Mouse (Mus musculus): ENCODE results near the gene Immp2l. TPM values are rescaled to one million over a fixed set of nuclear protein-coding genes. Genes with fewer than 3 reads are reported as not detected.

Immp2l gene
- polyA plus RNA-seq, 1 experiment from 2014 or later, result 16.5 TPM

DNA sequence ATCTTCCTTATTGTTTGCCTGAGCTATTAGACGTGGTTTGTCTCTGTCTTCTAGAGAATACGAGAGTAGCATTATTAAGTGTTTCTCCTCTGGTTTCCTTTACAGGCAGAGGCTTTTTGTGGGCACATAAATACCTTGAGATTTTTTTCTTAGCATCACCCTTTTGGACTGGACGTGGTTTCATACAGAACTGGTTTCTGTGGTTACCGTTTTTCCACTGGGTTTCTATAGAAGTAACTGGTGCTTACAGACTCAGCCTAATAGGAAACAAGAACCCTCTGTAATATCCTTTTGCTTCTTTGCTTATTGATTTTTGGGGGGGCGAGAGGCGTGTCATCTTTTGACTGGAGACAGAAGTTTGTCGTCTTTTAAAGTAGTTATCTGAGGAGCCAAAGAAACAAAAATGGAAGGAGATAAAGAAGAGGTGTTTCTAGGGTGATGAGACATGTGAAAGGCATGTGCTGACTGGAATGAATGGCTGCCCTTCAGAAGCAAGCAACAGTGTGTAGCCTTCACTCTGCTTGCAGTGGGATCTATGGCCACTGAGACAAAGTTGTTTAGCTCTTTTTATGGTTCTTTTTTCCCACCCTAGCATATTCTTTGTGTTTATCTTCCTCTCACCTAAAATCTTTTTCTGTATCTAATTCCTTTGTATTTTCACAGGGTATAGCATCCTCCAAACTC lies 307.2 kb downstream of the Immp2l start:
- Histone ChIP-seq H3K36me3 (no peaks in the 10 kb centered on the region), H3K4me2 (replicated peaks) (no peak overlapping the region), H3K4me1 (no peaks in the 10 kb centered on the region), H3K9ac (no peak overlapping the region), H3K27me3 (no peaks in the 10 kb centered on the region), H3K4me3 (no peak overlapping the region), H3K27ac (no peak overlapping the region), H3K9me3 (no peaks in the 10 kb centered on the region)
- 75% methylated on average over 7 of the region's 7 CpGs for WGBS
- no peak for ATAC-seq (ENCODE audit: low FRiP score, low read depth)

DNA sequence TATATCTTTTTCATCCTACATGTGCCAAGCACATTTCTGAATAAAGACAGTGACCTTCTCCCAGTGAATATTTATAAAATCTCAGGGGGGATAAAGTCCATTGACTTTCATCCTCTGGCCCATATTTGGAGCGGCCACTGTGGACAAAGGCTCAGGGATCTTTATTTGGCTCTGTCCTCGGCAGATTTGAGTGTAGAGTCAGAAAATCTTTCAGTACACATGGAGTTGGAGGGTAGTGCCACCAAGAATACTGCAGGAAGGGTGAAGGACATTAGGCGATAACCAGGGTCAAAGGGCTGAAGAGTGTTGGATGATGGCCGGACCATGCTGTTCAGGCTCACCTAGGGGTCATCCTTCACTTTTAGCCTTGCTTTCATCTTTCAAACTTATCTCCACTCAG lies 321.7 kb downstream of the Immp2l start:
- Histone ChIP-seq H3K9me3 (no peaks in the 10 kb centered on the region), H3K27ac (no peak overlapping the region), H3K9ac (no peak overlapping the region), H3K27me3 (no peaks in the 10 kb centered on the region), H3K4me1 (no peaks in the 10 kb centered on the region), H3K36me3 (no peaks in the 10 kb centered on the region), H3K4me3 (no peak overlapping the region), H3K4me2 (replicated peaks) (no peak overlapping the region)
- no peak for ATAC-seq (ENCODE audit: low FRiP score, low read depth)
- WGBS, result 87% methylated on average over 4 of the region's 4 CpGs

GRCm38 (mm10) chr12:41347494-41347893 lies 323.6 kb downstream of the Immp2l start:
- ATAC-seq (ENCODE audit: low FRiP score, low read depth), result no peak
- Histone ChIP-seq H3K9ac (no peak overlapping the region), H3K27me3 (no peaks in the 10 kb centered on the region), H3K36me3 (no peaks in the 10 kb centered on the region), H3K27ac (no peak overlapping the region), H3K9me3 (no peaks in the 10 kb centered on the region), H3K4me1 (no peaks in the 10 kb centered on the region), H3K4me3 (no peak overlapping the region), H3K4me2 (replicated peaks) (no peak overlapping the region)
- 100% methylated on average over 2 of the region's 2 CpGs for WGBS

DNA sequence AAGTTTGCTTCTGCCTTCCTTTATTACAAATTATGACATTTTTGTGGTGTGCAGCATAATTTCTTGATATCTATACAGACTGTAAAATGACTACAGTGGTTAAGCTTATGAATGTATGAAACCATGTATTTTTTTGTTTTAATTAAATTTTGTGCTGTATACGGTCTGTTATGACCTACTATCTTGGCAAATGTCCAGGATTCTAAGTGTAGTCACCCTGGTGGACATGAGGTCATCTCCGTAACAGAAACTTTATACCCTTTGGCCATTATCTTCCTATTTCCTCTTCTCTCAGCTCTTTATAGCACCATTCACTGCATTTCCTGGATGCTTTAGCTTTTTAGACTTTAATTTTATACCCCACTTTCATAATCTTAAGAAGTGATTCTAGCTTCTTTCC lies 325.5 kb downstream of the Immp2l start:
- no peak overlapping the region for H3K4me3 ChIP-seq
- no peaks in the 10 kb centered on the region for H3K4me1 ChIP-seq
- H3K9ac ChIP-seq, result no peak overlapping the region
- H3K4me2 ChIP-seq (replicated peaks), result no peak overlapping the region
- H3K36me3 ChIP-seq, result no peaks in the 10 kb centered on the region
- no peak for ATAC-seq (ENCODE audit: low FRiP score, low read depth)
- no peak overlapping the region for H3K27ac ChIP-seq
- H3K9me3 ChIP-seq, result no peaks in the 10 kb centered on the region
- 56% methylated on average over 2 of the region's 2 CpGs for WGBS
- no peaks in the 10 kb centered on the region for H3K27me3 ChIP-seq

DNA sequence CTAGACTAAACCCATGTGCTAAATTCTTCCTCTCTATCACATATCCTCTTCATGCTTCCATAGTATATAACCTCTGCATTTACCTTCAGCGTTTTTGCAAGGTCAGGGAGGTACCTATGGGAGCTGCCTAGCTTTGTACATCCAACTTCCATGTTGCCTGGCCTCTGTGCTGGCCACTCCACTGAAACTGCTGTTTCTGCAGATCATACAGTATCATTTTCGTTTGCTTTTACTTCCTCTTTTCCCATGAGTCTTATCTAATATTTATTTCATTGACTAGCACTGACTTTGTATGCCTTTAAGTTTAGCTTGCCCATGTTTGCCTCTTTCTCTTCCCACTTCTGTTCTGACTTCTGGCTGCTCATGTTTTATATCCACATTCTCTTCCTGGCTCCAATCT lies 325.9 kb downstream of the Immp2l start:
- no peaks in the 10 kb centered on the region for H3K27me3 ChIP-seq
- no peak overlapping the region for H3K9ac ChIP-seq
- no peak for ATAC-seq (ENCODE audit: low FRiP score, low read depth)
- H3K4me3 ChIP-seq, result no peak overlapping the region
- H3K27ac ChIP-seq, result no peak overlapping the region
- no peaks in the 10 kb centered on the region for H3K36me3 ChIP-seq
- no peaks in the 10 kb centered on the region for H3K9me3 ChIP-seq
- no peak overlapping the region for H3K4me2 ChIP-seq (replicated peaks)
- 59% methylated on average over 2 of the region's 2 CpGs for WGBS
- H3K4me1 ChIP-seq, result peaks cover 2% of the 10 kb centered on the region; the same call in 1 of the 2 replicates

- Histone ChIP-seq H3K27ac (no peak overlapping the region), H3K4me3 (no peak overlapping the region), H3K36me3 (no peaks in the 10 kb centered on the region), H3K4me2 (replicated peaks) (no peak overlapping the region), H3K9ac (no peak overlapping the region), H3K4me1 (peaks cover 5% of the 10 kb centered on the region; the same call in 1 of the 2 replicates), H3K27me3 (no peaks in the 10 kb centered on the region), H3K9me3 (no peaks in the 10 kb centered on the region)
- WGBS, result 65% methylated on average over 2 of the region's 2 CpGs
- ATAC-seq (ENCODE audit: low FRiP score, low read depth), result no peak
These were observed 327.4 kb downstream of the Immp2l start for GRCm38 (mm10) chr12:41351275-41351674.

- no peaks in the 10 kb centered on the region for H3K27me3 ChIP-seq
These were observed 331.0 kb downstream of the Immp2l start for GRCm38 (mm10) chr12:41354857-41355256.

DNA sequence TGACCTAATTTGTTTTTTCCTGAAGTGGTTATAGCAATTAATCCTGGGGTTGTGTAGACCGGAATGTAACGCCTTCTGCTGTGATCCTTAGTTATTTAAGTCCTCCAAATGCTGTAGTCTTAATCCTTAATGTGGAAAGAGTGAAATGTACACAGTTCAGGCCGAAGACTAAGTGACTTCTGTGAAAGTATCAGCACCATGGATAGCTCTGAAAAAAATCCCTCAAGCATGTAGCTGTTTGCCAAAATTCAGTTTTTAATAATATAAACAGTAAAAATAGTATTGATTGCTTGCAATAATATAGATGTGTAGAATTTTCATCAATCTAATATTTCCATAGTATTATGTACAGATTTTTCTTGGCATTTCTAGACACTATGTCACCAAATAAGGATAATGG lies 332.1 kb downstream of the Immp2l start:
- no peaks in the 10 kb centered on the region for H3K27me3 ChIP-seq
- no peaks in the 10 kb centered on the region for H3K9me3 ChIP-seq
- 37% methylated on average over 3 of the region's 3 CpGs for WGBS
- H3K4me2 ChIP-seq (replicated peaks), result no peak overlapping the region
- no peak overlapping the region for H3K9ac ChIP-seq
- ATAC-seq (ENCODE audit: low FRiP score, low read depth), result no peak
- H3K36me3 ChIP-seq, result no peaks in the 10 kb centered on the region
- H3K4me3 ChIP-seq, result no peak overlapping the region
- H3K4me1 ChIP-seq, result peaks cover 7% of the 10 kb centered on the region; the same call in 1 of the 2 replicates
- H3K27ac ChIP-seq, result no peak overlapping the region

More at GRCm38 (mm10) chr12:41354857-41355256, 331.0 kb downstream of the Immp2l start:
- 20% methylated on average over 1 of the region's 1 CpGs for WGBS
- Histone ChIP-seq H3K9me3 (no peaks in the 10 kb centered on the region), H3K36me3 (no peaks in the 10 kb centered on the region), H3K4me2 (replicated peaks) (no peak overlapping the region), H3K9ac (no peak overlapping the region), H3K4me1 (peaks cover 5% of the 10 kb centered on the region; the same call in 1 of the 2 replicates), H3K27ac (no peak overlapping the region), H3K4me3 (no peak overlapping the region)
- no peak for ATAC-seq (ENCODE audit: low FRiP score, low read depth)

GRCm38 (mm10) chr12:41386685-41387084 lies 362.8 kb downstream of the Immp2l start:
- no peak overlapping the region for H3K4me2 ChIP-seq (replicated peaks)
- H3K36me3 ChIP-seq, result no peaks in the 10 kb centered on the region
- no peaks in the 10 kb centered on the region for H3K9me3 ChIP-seq
- no peaks in the 10 kb centered on the region for H3K27me3 ChIP-seq
- H3K4me1 ChIP-seq, result no peaks in the 10 kb centered on the region
- WGBS, result 68% methylated on average over 1 of the region's 1 CpGs
- ATAC-seq (ENCODE audit: low FRiP score, low read depth), result no peak
- H3K9ac ChIP-seq, result no peak overlapping the region
- no peak overlapping the region for H3K27ac ChIP-seq
- H3K4me3 ChIP-seq, result no peak overlapping the region

DNA sequence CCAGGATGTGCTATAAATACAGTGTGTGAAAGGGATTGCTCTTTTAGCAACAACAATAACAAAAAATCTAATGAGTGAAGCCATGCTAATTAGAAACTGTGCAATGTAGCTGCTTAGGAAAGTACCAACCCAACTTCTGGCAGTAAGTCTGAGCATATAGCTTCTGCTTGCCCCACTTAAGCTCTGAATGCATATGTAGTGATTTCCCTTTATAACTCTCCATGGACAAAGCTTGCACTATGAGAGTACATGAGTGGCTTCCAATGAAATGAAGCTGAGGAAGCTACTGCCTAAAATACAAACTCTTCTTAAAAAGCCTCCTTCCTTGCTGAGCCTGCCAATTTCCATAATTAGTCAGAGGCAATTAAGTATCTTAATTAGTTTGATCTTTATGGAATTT lies 370.3 kb downstream of the Immp2l start:
- Histone ChIP-seq H3K27me3 (no peaks in the 10 kb centered on the region), H3K9ac (no peak overlapping the region), H3K4me1 (no peaks in the 10 kb centered on the region), H3K36me3 (no peaks in the 10 kb centered on the region), H3K9me3 (no peaks in the 10 kb centered on the region), H3K27ac (no peak overlapping the region), H3K4me2 (replicated peaks) (no peak overlapping the region), H3K4me3 (no peak overlapping the region)
- no peak for ATAC-seq (ENCODE audit: low FRiP score, low read depth)

- no peaks in the 10 kb centered on the region for H3K36me3 ChIP-seq
- H3K9me3 ChIP-seq, result no peaks in the 10 kb centered on the region
- no peak overlapping the region for H3K4me3 ChIP-seq
- no peaks in the 10 kb centered on the region for H3K4me1 ChIP-seq
- no peaks in the 10 kb centered on the region for H3K27me3 ChIP-seq
- no peak for ATAC-seq (ENCODE audit: low FRiP score, low read depth)
- H3K27ac ChIP-seq, result no peak overlapping the region
- no peak overlapping the region for H3K4me2 ChIP-seq (replicated peaks)
- WGBS, result 59% methylated on average over 1 of the region's 1 CpGs
- no peak overlapping the region for H3K9ac ChIP-seq
These were observed 377.2 kb downstream of the Immp2l start for GRCm38 (mm10) chr12:41401136-41401535.

- ATAC-seq (ENCODE audit: low FRiP score, low read depth), result no peak
- Histone ChIP-seq H3K27ac (no peak overlapping the region), H3K4me2 (replicated peaks) (no peak overlapping the region), H3K27me3 (no peaks in the 10 kb centered on the region), H3K9ac (no peak overlapping the region), H3K36me3 (no peaks in the 10 kb centered on the region), H3K4me3 (no peak overlapping the region), H3K4me1 (no peaks in the 10 kb centered on the region), H3K9me3 (no peaks in the 10 kb centered on the region)
- 45% methylated on average over 3 of the region's 3 CpGs for WGBS
These were observed 378.0 kb downstream of the Immp2l start for GRCm38 (mm10) chr12:41401923-41402322.

- Histone ChIP-seq H3K27me3 (no peaks in the 10 kb centered on the region), H3K4me1 (peaks cover 24% of the 10 kb centered on the region), H3K27ac (no peak overlapping the region), H3K9ac (no peak overlapping the region), H3K4me3 (no peak overlapping the region), H3K4me2 (replicated peaks) (no peak overlapping the region), H3K36me3 (no peaks in the 10 kb centered on the region), H3K9me3 (no peaks in the 10 kb centered on the region)
- ATAC-seq (ENCODE audit: low FRiP score, low read depth), result peak; percentile 91
- 13% methylated on average over 3 of the region's 3 CpGs for WGBS
These were observed 385.5 kb downstream of the Immp2l start for GRCm38 (mm10) chr12:41409431-41409830.
